Mouse (Mus musculus): ENCODE results near the gene Ccdc148. TPM values are rescaled to one million over a fixed set of nuclear protein-coding genes. Genes with fewer than 3 reads are reported as not detected.

The Ccdc148 gene
- polyA plus RNA-seq, 1 experiment, result 0.06 TPM

DNA sequence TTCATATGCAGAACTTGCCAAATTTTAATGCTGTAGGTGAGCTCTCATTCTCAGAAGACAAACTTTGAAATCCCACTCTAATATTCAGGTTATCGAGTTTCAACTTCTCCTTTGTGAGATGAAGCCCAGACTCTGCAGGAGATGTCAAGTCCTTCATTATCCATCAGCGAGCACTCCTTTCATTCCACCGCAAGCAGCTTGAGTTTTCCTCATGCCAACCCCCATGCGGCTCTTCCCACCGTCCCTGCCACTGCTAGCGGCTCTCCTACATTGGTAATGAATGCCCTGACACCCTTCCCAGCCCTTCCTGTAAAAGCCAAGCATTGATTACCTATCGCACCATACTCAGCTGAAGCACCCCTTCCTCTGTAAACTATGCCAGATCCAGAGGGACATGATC, 211.7 kb downstream of the Ccdc148 start:
- no peak overlapping the region for H3K4me2 ChIP-seq (ENCODE audit: low read depth)
- peaks cover 5% of the 10 kb centered on the region for H3K27me3 ChIP-seq (ENCODE audit: control insufficient read depth, insufficient read depth, insufficient read length)
- no peak overlapping the region for H3K4me3 ChIP-seq
- no peak for TF ChIP-seq MAX (IDR thresholded peaks at IDR 0.05; ENCODE audit: low read depth)
- TF ChIP-seq REST (IDR thresholded peaks at IDR 0.05; ENCODE audit: insufficient read depth, insufficient read length), result no peak
- no peak for TF ChIP-seq TCF12 (IDR thresholded peaks at IDR 0.05; ENCODE audit: insufficient read depth, poor library complexity, severe bottlenecking)
- TF ChIP-seq E2F4 (IDR thresholded peaks at IDR 0.05; ENCODE audit: insufficient read depth), result no peak
- no peak for TF ChIP-seq CEBPB (IDR thresholded peaks at IDR 0.05; ENCODE audit: insufficient read depth, poor library complexity, severe bottlenecking)
- TF ChIP-seq MYOD1 (IDR thresholded peaks at IDR 0.05; ENCODE audit: control insufficient read depth in 1 of 3, insufficient read length in 2 of 3, low read depth in 2 of 3), result no peak
- no peak for TF ChIP-seq USF1 (IDR thresholded peaks at IDR 0.05; ENCODE audit: low read depth)
- H3K79me2 ChIP-seq (ENCODE audit: control insufficient read depth, insufficient read depth), result no peaks in the 10 kb centered on the region
- H3ac ChIP-seq (ENCODE audit: control insufficient read depth, insufficient read length), result no peak overlapping the region
- H3K36me3 ChIP-seq (ENCODE audit: control insufficient read depth, insufficient read depth), result no peaks in the 10 kb centered on the region

DNA sequence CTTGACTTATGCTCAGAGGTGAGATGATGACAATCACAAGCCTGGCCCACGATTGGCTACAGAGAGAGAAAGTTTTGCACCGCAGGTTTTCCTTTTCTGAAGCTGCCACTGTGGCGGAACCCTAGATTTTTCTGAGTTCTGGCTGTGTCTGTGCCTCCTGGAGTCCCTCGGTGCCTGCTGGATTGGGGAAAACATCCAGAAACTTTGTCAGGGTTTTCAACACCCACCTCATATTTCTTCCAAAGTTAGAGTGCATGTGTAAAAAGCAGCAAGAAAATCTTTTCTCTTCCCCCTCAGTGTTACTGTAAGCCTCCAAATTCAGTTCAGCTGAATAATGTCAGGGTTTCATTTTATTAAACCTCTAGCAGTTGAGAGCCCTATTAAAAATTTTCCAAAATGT, 219.1 kb downstream of the Ccdc148 start:
- no peak overlapping the region for H3ac ChIP-seq (ENCODE audit: control insufficient read depth, insufficient read length)
- no peaks in the 10 kb centered on the region for H3K27me3 ChIP-seq (ENCODE audit: control insufficient read depth, insufficient read depth, insufficient read length)
- H3K4me3 ChIP-seq, result no peak overlapping the region
- H3K79me2 ChIP-seq (ENCODE audit: control insufficient read depth, insufficient read depth), result no peaks in the 10 kb centered on the region
- no peak overlapping the region for H3K4me2 ChIP-seq (ENCODE audit: low read depth)
- TF ChIP-seq TCF12 (IDR thresholded peaks at IDR 0.05; ENCODE audit: insufficient read depth, poor library complexity, severe bottlenecking) (no peak), USF1 (IDR thresholded peaks at IDR 0.05; ENCODE audit: low read depth) (no peak), POLR2A (IDR thresholded peaks at IDR 0.05; ENCODE audit: insufficient read length, low read depth) (no peak), SRF (IDR thresholded peaks at IDR 0.05; ENCODE audit: control insufficient read depth, insufficient read length, low read depth) (no peak), REST (IDR thresholded peaks at IDR 0.05; ENCODE audit: insufficient read depth, insufficient read length) (no peak), E2F4 (IDR thresholded peaks at IDR 0.05; ENCODE audit: insufficient read depth) (no peak)
- no peaks in the 10 kb centered on the region for H3K36me3 ChIP-seq (ENCODE audit: control insufficient read depth, insufficient read depth)

DNA sequence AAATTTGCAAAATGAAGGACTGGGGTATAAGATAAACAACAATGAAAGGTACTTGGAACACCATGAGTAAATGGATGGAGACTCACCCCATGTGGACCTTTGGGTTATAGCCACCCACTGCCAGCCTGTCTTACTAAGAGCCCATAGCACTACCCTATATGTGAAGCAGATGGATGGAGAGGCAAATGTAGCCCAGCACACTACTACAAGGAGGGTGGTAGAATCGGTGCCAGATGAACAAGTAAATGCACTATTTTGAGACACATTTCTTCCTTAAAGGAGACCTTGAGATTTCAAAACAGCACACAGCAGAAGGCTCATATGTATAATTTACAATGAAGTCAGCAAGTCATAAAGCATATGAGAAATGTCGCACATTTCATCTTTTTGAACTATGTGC, 234.9 kb downstream of the Ccdc148 start:
- Histone ChIP-seq H3K4me2 (ENCODE audit: low read depth) (no peak overlapping the region), H3K36me3 (ENCODE audit: control insufficient read depth, insufficient read depth) (no peaks in the 10 kb centered on the region), H3ac (ENCODE audit: control insufficient read depth, insufficient read length) (no peak overlapping the region), H3K79me2 (ENCODE audit: control insufficient read depth, insufficient read depth) (no peaks in the 10 kb centered on the region), H3K27me3 (ENCODE audit: control insufficient read depth, insufficient read depth, insufficient read length) (no peaks in the 10 kb centered on the region), H3K4me3 (no peak overlapping the region)
- TF ChIP-seq USF1 (IDR thresholded peaks at IDR 0.05; ENCODE audit: low read depth) (no peak), POLR2AphosphoS2 (IDR thresholded peaks at IDR 0.05; ENCODE audit: insufficient read length, low read depth) (no peak), TCF12 (IDR thresholded peaks at IDR 0.05; ENCODE audit: insufficient read depth, poor library complexity, severe bottlenecking) (no peak), CEBPB (IDR thresholded peaks at IDR 0.05; ENCODE audit: insufficient read depth, poor library complexity, severe bottlenecking) (no peak), SRF (IDR thresholded peaks at IDR 0.05; ENCODE audit: control insufficient read depth, insufficient read length, low read depth) (no peak), MYOG (IDR thresholded peaks at IDR 0.05; ENCODE audit: control insufficient read depth in 1 of 3, insufficient read depth in 1 of 3, insufficient read length in 2 of 3, low read depth in 2 of 3) (no peak), MYOD1 (IDR thresholded peaks at IDR 0.05; ENCODE audit: control insufficient read depth in 1 of 3, insufficient read length in 2 of 3, low read depth in 2 of 3) (no peak), TCF3 (IDR thresholded peaks at IDR 0.05; ENCODE audit: insufficient read length, low read depth) (no peak), POLR2A (IDR thresholded peaks at IDR 0.05; ENCODE audit: insufficient read length, low read depth) (no peak), REST (IDR thresholded peaks at IDR 0.05; ENCODE audit: insufficient read depth, insufficient read length) (no peak), E2F4 (IDR thresholded peaks at IDR 0.05; ENCODE audit: insufficient read depth) (no peak), MAX (IDR thresholded peaks at IDR 0.05; ENCODE audit: low read depth) (no peak)

DNA sequence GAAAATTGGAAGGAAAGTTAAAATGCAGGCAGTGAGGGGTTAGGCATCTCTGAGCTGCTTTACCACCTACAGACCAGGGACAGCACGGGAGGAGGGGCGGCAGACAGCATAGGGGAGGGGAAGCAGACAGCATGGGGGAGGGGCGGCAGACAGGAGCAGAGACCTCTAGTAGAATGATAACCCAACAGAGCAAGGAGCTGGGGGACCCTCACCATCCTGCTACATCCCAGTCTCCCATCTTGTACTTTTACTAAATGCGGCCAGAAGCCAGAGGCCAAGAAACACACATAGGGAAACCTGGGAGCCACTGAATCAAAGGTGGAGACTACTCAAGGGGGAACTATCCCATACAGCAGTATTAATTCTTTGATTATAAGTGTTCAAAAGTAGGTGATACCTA, 242.1 kb downstream of the Ccdc148 start:
- H3K27me3 ChIP-seq (ENCODE audit: control insufficient read depth, insufficient read depth, insufficient read length), result no peaks in the 10 kb centered on the region
- H3ac ChIP-seq (ENCODE audit: control insufficient read depth, insufficient read length), result no peak overlapping the region
- H3K4me2 ChIP-seq (ENCODE audit: low read depth), result no peak overlapping the region
- TF ChIP-seq E2F4 (IDR thresholded peaks at IDR 0.05; ENCODE audit: insufficient read depth) (no peak), REST (IDR thresholded peaks at IDR 0.05; ENCODE audit: insufficient read depth, insufficient read length) (no peak), TCF3 (IDR thresholded peaks at IDR 0.05; ENCODE audit: insufficient read length, low read depth) (no peak), POLR2A (IDR thresholded peaks at IDR 0.05; ENCODE audit: insufficient read length, low read depth) (no peak), MAX (IDR thresholded peaks at IDR 0.05; ENCODE audit: low read depth) (no peak), SRF (IDR thresholded peaks at IDR 0.05; ENCODE audit: control insufficient read depth, insufficient read length, low read depth) (no peak), USF1 (IDR thresholded peaks at IDR 0.05; ENCODE audit: low read depth) (no peak), POLR2AphosphoS2 (IDR thresholded peaks at IDR 0.05; ENCODE audit: insufficient read length, low read depth) (no peak), MYOD1 (IDR thresholded peaks at IDR 0.05; ENCODE audit: control insufficient read depth in 1 of 3, insufficient read length in 2 of 3, low read depth in 2 of 3) (no peak)
- no peaks in the 10 kb centered on the region for H3K36me3 ChIP-seq (ENCODE audit: control insufficient read depth, insufficient read depth)
- H3K4me3 ChIP-seq, result no peak overlapping the region
- no peaks in the 10 kb centered on the region for H3K79me2 ChIP-seq (ENCODE audit: control insufficient read depth, insufficient read depth)

DNA sequence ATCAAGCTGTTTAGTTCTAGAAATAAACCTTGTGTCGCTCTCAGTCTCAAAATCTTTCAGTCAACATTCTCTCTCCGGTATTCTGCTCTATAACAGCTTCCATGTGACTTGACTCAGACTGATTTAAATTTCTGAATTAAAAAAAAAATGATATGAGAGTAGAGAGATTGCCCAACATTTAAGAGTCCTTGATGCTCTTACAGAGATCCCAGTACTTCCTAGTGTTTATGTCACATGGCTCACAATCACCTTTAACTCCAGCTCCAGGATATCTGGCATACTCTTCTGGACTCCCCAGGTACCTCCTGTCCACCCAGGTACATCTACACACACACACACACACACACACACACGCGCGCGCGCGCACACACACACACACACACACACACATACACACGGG, 248.1 kb downstream of the Ccdc148 start:
- no peak for TF ChIP-seq USF1 (IDR thresholded peaks at IDR 0.05; ENCODE audit: low read depth)
- no peak for TF ChIP-seq MYOG (IDR thresholded peaks at IDR 0.05; ENCODE audit: control insufficient read depth in 1 of 3, insufficient read depth in 1 of 3, insufficient read length in 2 of 3, low read depth in 2 of 3)
- TF ChIP-seq POLR2AphosphoS2 (IDR thresholded peaks at IDR 0.05; ENCODE audit: insufficient read length, low read depth), result no peak
- TF ChIP-seq CEBPB (IDR thresholded peaks at IDR 0.05; ENCODE audit: insufficient read depth, poor library complexity, severe bottlenecking), result no peak
- no peak for TF ChIP-seq E2F4 (IDR thresholded peaks at IDR 0.05; ENCODE audit: insufficient read depth)
- TF ChIP-seq TCF12 (IDR thresholded peaks at IDR 0.05; ENCODE audit: insufficient read depth, poor library complexity, severe bottlenecking), result no peak
- no peak for TF ChIP-seq MAX (IDR thresholded peaks at IDR 0.05; ENCODE audit: low read depth)
- TF ChIP-seq REST (IDR thresholded peaks at IDR 0.05; ENCODE audit: insufficient read depth, insufficient read length), result no peak
- TF ChIP-seq SRF (IDR thresholded peaks at IDR 0.05; ENCODE audit: control insufficient read depth, insufficient read length, low read depth), result no peak
- TF ChIP-seq POLR2A (IDR thresholded peaks at IDR 0.05; ENCODE audit: insufficient read length, low read depth), result no peak
- no peak for TF ChIP-seq MYOD1 (IDR thresholded peaks at IDR 0.05; ENCODE audit: control insufficient read depth in 1 of 3, insufficient read length in 2 of 3, low read depth in 2 of 3)
- no peak for TF ChIP-seq TCF3 (IDR thresholded peaks at IDR 0.05; ENCODE audit: insufficient read length, low read depth)
- Histone ChIP-seq H3K79me2 (ENCODE audit: control insufficient read depth, insufficient read depth) (no peaks in the 10 kb centered on the region), H3K36me3 (ENCODE audit: control insufficient read depth, insufficient read depth) (no peaks in the 10 kb centered on the region), H3ac (ENCODE audit: control insufficient read depth, insufficient read length) (no peak overlapping the region), H3K4me2 (ENCODE audit: low read depth) (no peak overlapping the region), H3K4me3 (no peak overlapping the region), H3K27me3 (ENCODE audit: control insufficient read depth, insufficient read depth, insufficient read length) (no peaks in the 10 kb centered on the region)

Data from myocyte (in vitro differentiated cells).